Mouse (Mus musculus): Measurements from ENCODE around the gene Upb1. TPM values are rescaled to one million over a fixed set of nuclear protein-coding genes. Genes with fewer than 3 reads are reported as not detected.

Gene Upb1
- polyA plus RNA-seq, 1 experiment from 2014 or later, result 0.21 TPM

DNA sequence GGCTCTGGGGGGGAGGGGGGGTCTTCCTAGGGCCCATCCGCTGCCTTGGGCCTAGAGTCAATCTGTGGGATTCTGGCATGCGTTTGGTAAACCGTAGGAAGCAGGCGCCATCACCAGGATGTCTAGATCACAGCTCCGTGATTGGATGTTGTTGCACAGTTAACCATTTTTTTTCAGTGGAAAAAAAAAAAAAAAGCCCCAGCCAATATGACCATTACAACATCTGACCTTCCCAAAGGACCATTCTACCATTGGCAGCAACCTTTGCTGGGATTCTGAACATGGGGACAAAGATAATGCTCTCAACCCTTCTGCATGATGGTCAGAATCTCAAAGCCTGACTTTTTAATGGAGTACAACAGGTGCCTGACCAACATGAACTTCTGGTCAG, 29.2 kb downstream of the Upb1 start:
- Histone ChIP-seq H3K27ac (replicated peaks; ENCODE audit: low read depth, low read length) (no peak overlapping the region), H3K36me3 (ENCODE audit: control insufficient read depth, insufficient read depth, low read length) (no peaks in the 10 kb centered on the region), H3K4me3 (ENCODE audit: low read depth, low read length) (no peak overlapping the region), H3K9me3 (ENCODE audit: control insufficient read depth, low read length) (no peaks in the 10 kb centered on the region), H3K4me2 (ENCODE audit: low read depth, severe bottlenecking) (no peak overlapping the region), H3K4me1 (ENCODE audit: control insufficient read depth, insufficient read depth, low read length) (no peaks in the 10 kb centered on the region), H3K9ac (ENCODE audit: low read length) (no peak overlapping the region), H3K27me3 (ENCODE audit: control insufficient read depth, insufficient read depth, low read length) (no peaks in the 10 kb centered on the region)
- ATAC-seq (ENCODE audit: insufficient number of reproducible peaks, low FRiP score, low TSS enrichment, low read depth) (no peak), DNase-seq (ENCODE audit: low spot score) (no peak)
- WGBS, result 88% methylated on average over 5 of the region's 5 CpGs

DNA sequence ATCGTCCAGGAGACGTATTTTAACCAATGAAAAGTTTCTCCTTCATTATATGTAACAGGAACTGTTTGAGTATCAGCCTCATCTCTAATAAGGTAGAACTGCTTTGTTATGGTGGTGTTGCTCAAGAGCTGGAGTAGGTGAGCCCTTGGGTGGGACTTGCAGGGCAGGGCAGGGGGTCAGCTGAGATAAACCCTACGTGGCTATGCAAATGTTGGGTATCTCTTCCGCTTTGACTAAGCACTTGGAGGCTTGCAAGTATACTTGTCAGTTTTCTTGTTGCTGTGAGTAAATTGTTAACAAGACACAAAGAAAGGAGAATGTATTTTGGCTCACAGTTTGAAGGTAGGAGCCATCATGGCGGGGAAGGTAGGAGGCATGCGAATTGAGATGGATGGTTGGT, 29.7 kb downstream of the Upb1 start:
- ATAC-seq (ENCODE audit: insufficient number of reproducible peaks, low FRiP score, low TSS enrichment, low read depth) (no peak), DNase-seq (ENCODE audit: low spot score) (no peak)
- Histone ChIP-seq H3K9ac (ENCODE audit: low read length) (no peak overlapping the region), H3K27ac (replicated peaks; ENCODE audit: low read depth, low read length) (no peak overlapping the region), H3K27me3 (ENCODE audit: control insufficient read depth, insufficient read depth, low read length) (no peaks in the 10 kb centered on the region), H3K36me3 (ENCODE audit: control insufficient read depth, insufficient read depth, low read length) (no peaks in the 10 kb centered on the region), H3K4me2 (ENCODE audit: low read depth, severe bottlenecking) (no peak overlapping the region), H3K4me3 (ENCODE audit: low read depth, low read length) (no peak overlapping the region), H3K4me1 (ENCODE audit: control insufficient read depth, insufficient read depth, low read length) (no peaks in the 10 kb centered on the region), H3K9me3 (ENCODE audit: control insufficient read depth, low read length) (no peaks in the 10 kb centered on the region)
- 88% methylated on average over 6 of the region's 6 CpGs for WGBS

DNA sequence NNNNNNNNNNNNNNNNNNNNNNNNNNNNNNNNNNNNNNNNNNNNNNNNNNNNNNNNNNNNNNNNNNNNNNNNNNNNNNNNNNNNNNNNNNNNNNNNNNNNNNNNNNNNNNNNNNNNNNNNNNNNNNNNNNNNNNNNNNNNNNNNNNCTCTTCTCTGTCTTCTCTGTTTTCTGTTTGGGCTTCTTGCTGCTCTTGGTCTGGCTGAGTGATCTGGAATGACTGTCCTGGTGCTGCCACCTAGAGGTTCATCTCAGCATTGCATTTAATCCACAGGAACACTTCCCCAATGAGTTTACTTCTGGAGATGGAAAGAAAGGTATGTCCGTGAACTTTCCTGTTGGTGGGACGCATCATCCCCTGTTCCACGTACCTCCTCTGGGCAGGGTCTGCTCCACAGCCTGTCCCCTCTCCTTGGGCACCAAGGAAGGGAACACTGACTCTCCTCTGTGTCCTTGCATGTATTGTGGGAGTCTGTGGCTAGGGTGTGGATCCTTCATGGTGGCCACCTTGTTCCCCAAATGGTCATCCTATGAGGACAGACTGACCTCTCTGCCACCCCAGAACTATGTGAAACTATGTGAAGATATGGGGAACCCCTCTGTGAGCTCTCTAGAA, 35.8 kb downstream of the Upb1 start:
- Histone ChIP-seq H3K27ac (replicated peaks; ENCODE audit: low read depth, low read length) (no peak overlapping the region), H3K9ac (ENCODE audit: low read length) (no peak overlapping the region), H3K9me3 (ENCODE audit: control insufficient read depth, low read length) (no peaks in the 10 kb centered on the region), H3K4me1 (ENCODE audit: control insufficient read depth, insufficient read depth, low read length) (no peaks in the 10 kb centered on the region), H3K4me2 (ENCODE audit: low read depth, severe bottlenecking) (no peak overlapping the region), H3K27me3 (ENCODE audit: control insufficient read depth, insufficient read depth, low read length) (no peaks in the 10 kb centered on the region), H3K36me3 (ENCODE audit: control insufficient read depth, insufficient read depth, low read length) (no peaks in the 10 kb centered on the region), H3K4me3 (ENCODE audit: low read depth, low read length) (no peak overlapping the region)
- no peak for ATAC-seq (ENCODE audit: insufficient number of reproducible peaks, low FRiP score, low TSS enrichment, low read depth)
- peak; percentile 90 for DNase-seq (ENCODE audit: low spot score)
- 30% methylated on average over 3 of the region's 3 CpGs for WGBS

DNA sequence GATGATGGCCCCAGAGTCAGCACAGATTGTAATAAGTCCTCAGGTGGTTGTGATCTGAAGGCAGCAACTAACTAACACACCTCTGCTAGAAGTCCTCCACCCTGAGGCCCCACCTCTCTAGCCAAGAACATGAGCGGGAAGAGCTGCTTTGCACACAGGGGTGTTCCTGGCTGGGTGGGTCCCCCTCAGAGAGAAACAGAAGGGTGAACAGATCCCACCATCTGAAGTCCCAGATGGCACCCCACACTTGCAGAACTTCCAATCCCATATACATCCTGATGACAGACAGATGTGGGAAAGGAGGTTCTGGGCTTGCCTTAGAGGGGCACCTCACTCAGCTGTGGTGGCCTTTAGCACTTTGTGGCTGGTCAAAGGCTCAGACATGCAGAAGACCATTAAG, 36.4 kb downstream of the Upb1 start:
- WGBS, result 75% methylated on average over 1 of the region's 1 CpGs
- Histone ChIP-seq H3K4me3 (ENCODE audit: low read depth, low read length) (no peak overlapping the region), H3K27ac (replicated peaks; ENCODE audit: low read depth, low read length) (no peak overlapping the region)

DNA sequence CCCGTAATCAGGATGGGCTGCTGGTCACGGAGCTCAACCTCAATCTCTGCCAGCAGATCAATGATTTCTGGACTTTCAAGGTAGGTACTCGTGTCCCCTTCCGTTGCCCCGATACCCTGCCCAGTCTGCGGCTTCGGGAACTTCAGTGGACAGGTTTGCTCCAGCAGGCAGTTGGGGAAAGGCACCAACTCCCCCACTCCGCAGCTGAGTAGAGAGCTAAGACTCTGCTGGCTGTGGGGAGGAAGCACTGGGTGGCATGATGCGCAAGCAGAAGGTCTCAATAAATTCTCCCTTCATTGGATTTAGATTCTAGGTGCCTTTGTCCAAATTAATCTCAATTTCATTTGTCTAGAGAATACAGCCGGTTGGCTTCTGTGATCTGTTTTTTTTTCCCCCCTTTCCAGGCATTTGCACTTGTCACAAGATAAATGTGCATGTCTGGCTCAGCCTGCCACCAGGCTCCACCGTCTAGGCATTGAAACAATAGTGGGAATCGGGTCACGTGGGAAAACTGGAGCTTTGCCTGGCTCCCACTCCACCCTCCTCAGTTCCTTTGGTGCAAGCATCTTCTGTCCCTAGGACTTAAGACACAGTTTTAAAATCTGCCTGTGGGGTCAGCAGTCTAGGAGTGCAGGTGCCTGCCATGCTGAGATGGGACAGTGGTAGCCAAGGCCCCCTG, 37.4 kb downstream of the Upb1 start:
- no peaks in the 10 kb centered on the region for H3K36me3 ChIP-seq (ENCODE audit: control insufficient read depth, insufficient read depth, low read length)
- no peaks in the 10 kb centered on the region for H3K9me3 ChIP-seq (ENCODE audit: control insufficient read depth, low read length)
- H3K4me1 ChIP-seq (ENCODE audit: control insufficient read depth, insufficient read depth, low read length), result no peaks in the 10 kb centered on the region
- ATAC-seq (ENCODE audit: insufficient number of reproducible peaks, low FRiP score, low TSS enrichment, low read depth) (no peak), DNase-seq (ENCODE audit: low spot score) (no peak)
- H3K27ac ChIP-seq (replicated peaks; ENCODE audit: low read depth, low read length), result no peak overlapping the region
- 76% methylated on average over 13 of the region's 13 CpGs for WGBS
- H3K9ac ChIP-seq (ENCODE audit: low read length), result no peak overlapping the region
- H3K4me2 ChIP-seq (ENCODE audit: low read depth, severe bottlenecking), result no peak overlapping the region
- H3K27me3 ChIP-seq (ENCODE audit: control insufficient read depth, insufficient read depth, low read length), result no peaks in the 10 kb centered on the region
- no peak overlapping the region for H3K4me3 ChIP-seq (ENCODE audit: low read depth, low read length)

More for the DNA sequence above, 36.4 kb downstream of the Upb1 start:
- Histone ChIP-seq H3K27me3 (ENCODE audit: control insufficient read depth, insufficient read depth, low read length) (no peaks in the 10 kb centered on the region), H3K9me3 (ENCODE audit: control insufficient read depth, low read length) (no peaks in the 10 kb centered on the region), H3K9ac (ENCODE audit: low read length) (no peak overlapping the region), H3K36me3 (ENCODE audit: control insufficient read depth, insufficient read depth, low read length) (no peaks in the 10 kb centered on the region), H3K4me2 (ENCODE audit: low read depth, severe bottlenecking) (no peak overlapping the region), H3K4me1 (ENCODE audit: control insufficient read depth, insufficient read depth, low read length) (no peaks in the 10 kb centered on the region)
- no peak for ATAC-seq (ENCODE audit: insufficient number of reproducible peaks, low FRiP score, low TSS enrichment, low read depth)
- DNase-seq (ENCODE audit: low spot score), result no peak

DNA sequence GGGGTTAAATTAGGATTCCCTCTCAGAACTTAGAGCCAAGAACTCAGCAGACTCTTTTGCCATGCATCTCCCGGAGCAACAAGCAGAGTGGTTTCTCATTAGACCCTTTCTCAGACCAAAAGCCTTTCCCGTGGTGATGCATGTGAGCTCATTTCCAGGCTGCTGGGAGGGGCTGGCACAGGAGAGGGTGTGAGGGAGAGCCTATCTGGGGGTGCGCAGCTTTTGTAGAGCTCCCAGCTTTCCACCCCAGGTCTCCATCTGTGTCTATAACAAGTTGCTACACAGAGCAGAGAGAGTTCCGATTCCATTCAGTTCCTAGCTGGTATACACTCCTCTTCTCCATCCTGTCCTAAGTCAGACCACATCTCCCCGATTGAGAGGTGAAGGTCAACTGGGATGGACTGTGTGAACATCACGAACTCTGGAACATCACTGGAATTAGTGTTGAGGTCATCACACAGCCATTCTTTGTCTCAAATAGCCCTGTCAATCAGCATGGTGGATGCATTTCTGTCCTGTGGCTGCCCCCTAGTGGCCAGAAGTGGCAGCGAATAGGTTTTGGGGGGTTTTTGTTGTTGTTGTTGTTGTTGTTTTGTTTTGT, 38.4 kb downstream of the Upb1 start:
- peak; percentile 69 for DNase-seq (ENCODE audit: low spot score)
- no peaks in the 10 kb centered on the region for H3K9me3 ChIP-seq (ENCODE audit: control insufficient read depth, low read length)
- H3K4me3 ChIP-seq (ENCODE audit: low read depth, low read length), result no peak overlapping the region
- 0 out of 2 replicates have a peak overlapping the region, but pooled peaks have one; percentile 12 for H3K9ac ChIP-seq (ENCODE audit: low read length)
- no peaks in the 10 kb centered on the region for H3K27me3 ChIP-seq (ENCODE audit: control insufficient read depth, insufficient read depth, low read length)
- 48% methylated on average over 7 of the region's 7 CpGs for WGBS
- H3K4me2 ChIP-seq (ENCODE audit: low read depth, severe bottlenecking), result no peak overlapping the region
- H3K27ac ChIP-seq (replicated peaks; ENCODE audit: low read depth, low read length), result no peak overlapping the region
- peak; percentile 36; the same call in 1 of the 2 replicates for ATAC-seq (ENCODE audit: insufficient number of reproducible peaks, low FRiP score, low TSS enrichment, low read depth)
- no peaks in the 10 kb centered on the region for H3K4me1 ChIP-seq (ENCODE audit: control insufficient read depth, insufficient read depth, low read length)
- H3K36me3 ChIP-seq (ENCODE audit: control insufficient read depth, insufficient read depth, low read length), result no peaks in the 10 kb centered on the region

DNA sequence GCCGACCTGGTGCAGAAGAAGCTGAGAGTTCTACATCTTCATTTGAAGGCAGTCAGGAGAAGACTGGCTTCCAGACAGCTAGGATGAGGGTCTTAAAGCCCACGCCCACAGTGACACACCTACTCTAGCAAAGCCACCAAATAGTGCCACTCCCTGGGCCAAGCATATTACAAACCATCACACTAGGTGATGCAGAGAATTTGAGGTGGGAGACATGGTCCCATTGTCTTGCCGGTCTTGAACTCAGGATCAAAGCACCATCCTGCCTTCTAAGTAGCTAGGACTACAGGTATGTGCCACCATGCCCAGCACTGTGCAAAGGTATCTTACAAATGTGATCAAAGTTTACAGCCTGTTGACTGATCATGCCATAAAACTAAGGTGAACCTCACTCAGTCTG, 39.8 kb downstream of the Upb1 start:
- no peak overlapping the region for H3K27ac ChIP-seq (replicated peaks; ENCODE audit: low read depth, low read length)
- no peaks in the 10 kb centered on the region for H3K9me3 ChIP-seq (ENCODE audit: control insufficient read depth, low read length)
- H3K36me3 ChIP-seq (ENCODE audit: control insufficient read depth, insufficient read depth, low read length), result no peaks in the 10 kb centered on the region
- 87% methylated on average over 3 of the region's 3 CpGs for WGBS
- no peaks in the 10 kb centered on the region for H3K4me1 ChIP-seq (ENCODE audit: control insufficient read depth, insufficient read depth, low read length)
- no peak overlapping the region for H3K9ac ChIP-seq (ENCODE audit: low read length)
- ATAC-seq (ENCODE audit: insufficient number of reproducible peaks, low FRiP score, low TSS enrichment, low read depth), result no peak
- no peak for DNase-seq (ENCODE audit: low spot score)
- H3K27me3 ChIP-seq (ENCODE audit: control insufficient read depth, insufficient read depth, low read length), result no peaks in the 10 kb centered on the region
- H3K4me3 ChIP-seq (ENCODE audit: low read depth, low read length), result no peak overlapping the region
- no peak overlapping the region for H3K4me2 ChIP-seq (ENCODE audit: low read depth, severe bottlenecking)

DNA sequence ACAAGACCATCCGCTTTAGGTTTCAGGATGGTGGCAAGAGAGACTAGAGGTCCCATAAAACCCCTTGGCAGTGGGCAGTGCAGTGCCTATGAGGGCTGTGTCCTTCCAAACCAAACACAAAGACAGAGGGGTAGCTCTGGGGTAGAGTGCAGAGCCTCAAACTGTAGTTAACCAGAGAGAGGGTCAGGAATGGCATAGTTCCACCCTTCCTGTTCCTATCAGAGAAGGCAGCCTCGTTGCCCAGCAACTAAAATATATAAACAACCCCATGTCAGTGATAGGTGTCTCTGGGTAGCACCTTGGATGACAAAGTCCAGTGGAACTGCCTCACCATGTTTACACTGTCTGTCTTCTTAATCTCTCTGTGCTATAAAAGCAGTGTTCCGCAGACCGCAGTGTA, 40.9 kb downstream of the Upb1 start:
- H3K9ac ChIP-seq (ENCODE audit: low read length), result no peak overlapping the region
- H3K9me3 ChIP-seq (ENCODE audit: control insufficient read depth, low read length), result no peaks in the 10 kb centered on the region
- H3K4me1 ChIP-seq (ENCODE audit: control insufficient read depth, insufficient read depth, low read length), result no peaks in the 10 kb centered on the region
- ATAC-seq (ENCODE audit: insufficient number of reproducible peaks, low FRiP score, low TSS enrichment, low read depth) (no peak), DNase-seq (ENCODE audit: low spot score) (no peak)
- no peak overlapping the region for H3K27ac ChIP-seq (replicated peaks; ENCODE audit: low read depth, low read length)
- WGBS, result 87% methylated on average over 4 of the region's 4 CpGs
- no peaks in the 10 kb centered on the region for H3K36me3 ChIP-seq (ENCODE audit: control insufficient read depth, insufficient read depth, low read length)
- no peak overlapping the region for H3K4me2 ChIP-seq (ENCODE audit: low read depth, severe bottlenecking)
- H3K27me3 ChIP-seq (ENCODE audit: control insufficient read depth, insufficient read depth, low read length), result no peaks in the 10 kb centered on the region
- no peak overlapping the region for H3K4me3 ChIP-seq (ENCODE audit: low read depth, low read length)

Measured in limb, embryonic 11.5 days (tissue).